Comparison of ENCODE assay signal across 9 mouse cellular contexts in genomic region chr5:66083350-66083749, GRCm38 (mm10).
DNase-seq lines count a peak whose midpoint lies in the region; ATAC-seq and TF ChIP-seq lines count a peak whose summit lies in the region.
"Had no signal": no experiment of that assay in that cellular context is flagged by ENCODE, and none has a peak within 500 bp of the region (broad histone marks: within the 10 kb centered on the region; RNA-seq: fewer than 3 reads in every experiment).

No protein-coding gene starts in this region.

- no peak overlapping the region for H3K4me2 ChIP-seq in hindbrain, embryonic 14.5 days (replicated peaks)
- H3K4me2 ChIP-seq in hindbrain, embryonic 12.5 days (replicated peaks) = no peak overlapping the region
- H3K4me2 ChIP-seq in neural tube, embryonic 11.5 days (ENCODE audit: low read depth) = no peak overlapping the region
- H3K4me2 ChIP-seq: limb, embryonic 13.5 days had no signal

- no peak for ATAC-seq in hindbrain, embryonic 14.5 days (ENCODE audit: low FRiP score)
- no peak for ATAC-seq in hindbrain, embryonic 12.5 days (ENCODE audit: low FRiP score)
- no peak for ATAC-seq in neural tube, embryonic 11.5 days (ENCODE audit: insufficient read depth, low FRiP score, low TSS enrichment)

- no peak for TF ChIP-seq POLR2A in embryonic fibroblast, embryonic 13.5 days (IDR thresholded peaks at IDR 0.05; ENCODE audit: low read depth, low read length)

- H3K36me3 ChIP-seq in hindbrain, embryonic 14.5 days (replicated peaks; ENCODE audit: control insufficient read depth, insufficient read depth) = no peaks in the 10 kb centered on the region
- no peaks in the 10 kb centered on the region for H3K36me3 ChIP-seq in hindbrain, embryonic 12.5 days
- H3K36me3 ChIP-seq in neural tube, embryonic 11.5 days (ENCODE audit: control insufficient read depth, insufficient read depth, low read length) = no peaks in the 10 kb centered on the region
- H3K36me3 ChIP-seq: limb, embryonic 13.5 days had no signal

- no peaks in the 10 kb centered on the region for H3K4me1 ChIP-seq in hindbrain, embryonic 14.5 days (replicated peaks; ENCODE audit: control insufficient read depth, insufficient read depth, low read length)
- H3K4me1 ChIP-seq in hindbrain, embryonic 12.5 days = no peaks in the 10 kb centered on the region
- peaks cover 3% of the 10 kb centered on the region; the same call in 1 of the 2 replicates for H3K4me1 ChIP-seq in embryonic fibroblast, embryonic 13.5 days (ENCODE audit: control insufficient read depth, insufficient read depth, low read length)
- no peaks in the 10 kb centered on the region for H3K4me1 ChIP-seq in neural tube, embryonic 11.5 days (ENCODE audit: control insufficient read depth, insufficient read depth, low read length)

- H3K4me3 ChIP-seq in hindbrain, embryonic 14.5 days (replicated peaks; ENCODE audit: low read length) = no peak overlapping the region
- H3K4me3 ChIP-seq in hindbrain, embryonic 12.5 days = no peak overlapping the region
- no peak overlapping the region for H3K4me3 ChIP-seq in embryonic fibroblast, embryonic 13.5 days (ENCODE audit: insufficient read depth, low read length)
- no peak overlapping the region for H3K4me3 ChIP-seq in neural tube, embryonic 11.5 days (ENCODE audit: low read depth, low read length)
- H3K4me3 ChIP-seq: limb, embryonic 13.5 days had no signal

- TF ChIP-seq CTCF in embryonic fibroblast, embryonic 13.5 days (IDR thresholded peaks at IDR 0.05; ENCODE audit: borderline replicate concordance, insufficient read depth, low read length) = peak; percentile 52; the same call in 1 of the 2 replicates

- no peak overlapping the region for H3K27ac ChIP-seq in hindbrain, embryonic 14.5 days
- no peak overlapping the region for H3K27ac ChIP-seq in hindbrain, embryonic 12.5 days
- H3K27ac ChIP-seq in embryonic fibroblast, embryonic 13.5 days (ENCODE audit: insufficient read depth, low read length) = no peak overlapping the region
- H3K27ac ChIP-seq in neural tube, embryonic 11.5 days (ENCODE audit: low read depth, low read length) = no peak overlapping the region
- H3K27ac ChIP-seq: limb, embryonic 13.5 days had no signal

- H3K9ac ChIP-seq in hindbrain, embryonic 14.5 days = no peak overlapping the region
- H3K9ac ChIP-seq in hindbrain, embryonic 12.5 days = no peak overlapping the region
- no peak overlapping the region for H3K9ac ChIP-seq in neural tube, embryonic 11.5 days (ENCODE audit: low read length)
- H3K9ac ChIP-seq: limb, embryonic 13.5 days had no signal

- WGBS in hindbrain, embryonic 14.5 days = 42% methylated on average over 7 of the region's 7 CpGs
- 44% methylated on average over 7 of the region's 7 CpGs for WGBS in hindbrain, embryonic 12.5 days
- WGBS in neural tube, embryonic 11.5 days = 40% methylated on average over 7 of the region's 7 CpGs

- H3K27me3 ChIP-seq in hindbrain, embryonic 14.5 days (ENCODE audit: control insufficient read depth, insufficient read depth, low read length) = no peaks in the 10 kb centered on the region
- no peaks in the 10 kb centered on the region for H3K27me3 ChIP-seq in hindbrain, embryonic 12.5 days
- H3K27me3 ChIP-seq in neural tube, embryonic 11.5 days (ENCODE audit: control insufficient read depth, insufficient read depth, low read length) = no peaks in the 10 kb centered on the region

- DNase-seq in hindbrain, embryonic 14.5 days (ENCODE audit: low spot score) = peak; percentile 56
- peak; percentile 80 for DNase-seq in CD4-positive helper T cell, adult 2 months (ENCODE audit: low read depth, low spot score)
- DNase-seq in ZHBTc4 (ENCODE audit: low read depth, low spot score) = peak; percentile 95
- peak; percentile 60 to 84 for DNase-seq in kidney, postnatal 36 days
- peak; percentile 65 for DNase-seq in neural tube, embryonic 11.5 days (ENCODE audit: low spot score)
- DNase-seq in Muller cell, postnatal 12 days (ENCODE audit: inconsistent ontology term) = no peak

- no peaks in the 10 kb centered on the region for H3K9me3 ChIP-seq in hindbrain, embryonic 14.5 days (ENCODE audit: control insufficient read depth, low read length)
- H3K9me3 ChIP-seq in hindbrain, embryonic 12.5 days (replicated peaks) = no peaks in the 10 kb centered on the region
- H3K9me3 ChIP-seq in neural tube, embryonic 11.5 days (ENCODE audit: control insufficient read depth, low read length) = no peaks in the 10 kb centered on the region
- H3K9me3 ChIP-seq: limb, embryonic 13.5 days had no signal
